ENCODE assay signal across 23 mouse cellular contexts in genomic region chr1:139153493-139153892, GRCm38 (mm10).
DNase-seq lines count a peak whose midpoint lies in the region; ATAC-seq and TF ChIP-seq lines count a peak whose summit lies in the region.
"Had no signal": no experiment of that assay in that cellular context is flagged by ENCODE, and none has a peak within 500 bp of the region (broad histone marks: within the 10 kb centered on the region; RNA-seq: fewer than 3 reads in every experiment).

No protein-coding gene starts in this region.

- H3K9ac ChIP-seq in hindbrain, embryonic 12.5 days = no peak overlapping the region
- no peak overlapping the region for H3K9ac ChIP-seq in hindbrain, embryonic 16.5 days (ENCODE audit: low read depth, low read length)
- H3K9ac ChIP-seq in forebrain, postnatal 0 days = no peak overlapping the region
- no peak overlapping the region for H3K9ac ChIP-seq in midbrain, embryonic 15.5 days
- no peak overlapping the region for H3K9ac ChIP-seq in liver, embryonic 11.5 days (ENCODE audit: low read depth, low read length)
- H3K9ac ChIP-seq: embryonic facial prominence, embryonic 13.5 days; heart, embryonic 15.5 days; kidney, embryonic 15.5 days; liver, embryonic 15.5 days; neural tube, embryonic 12.5 days had no signal

- 36% methylated on average over 6 of the region's 6 CpGs for WGBS in hindbrain, embryonic 12.5 days
- WGBS in hindbrain, embryonic 16.5 days = 24% methylated on average over 6 of the region's 6 CpGs
- WGBS in forebrain, postnatal 0 days = 14% methylated on average over 6 of the region's 6 CpGs
- 13% methylated on average over 6 of the region's 6 CpGs for WGBS in midbrain, embryonic 15.5 days
- WGBS in liver, embryonic 11.5 days = 81% methylated on average over 6 of the region's 6 CpGs

- peak overlapping the region; percentile 70 for H3K27ac ChIP-seq in hindbrain, embryonic 12.5 days
- no peak overlapping the region for H3K27ac ChIP-seq in hindbrain, embryonic 16.5 days (ENCODE audit: low read depth, low read length)
- no peak overlapping the region for H3K27ac ChIP-seq in forebrain, postnatal 0 days (ENCODE audit: low read depth, low read length)
- peak overlapping the region; percentile 60; the same call in 1 of the 2 replicates for H3K27ac ChIP-seq in midbrain, embryonic 15.5 days
- no peak overlapping the region for H3K27ac ChIP-seq in liver, embryonic 11.5 days (ENCODE audit: low read depth, low read length)
- H3K27ac ChIP-seq: embryonic facial prominence, embryonic 13.5 days; heart, embryonic 15.5 days; kidney, embryonic 15.5 days; liver, embryonic 15.5 days; neural tube, embryonic 12.5 days had no signal

- peak; percentile 44 for DNase-seq in forebrain, postnatal 0 days
- no peak for DNase-seq in cerebellum, adult 11 months
- no peak for DNase-seq in liver, embryonic 11.5 days (ENCODE audit: low spot score)
- DNase-seq in urinary bladder, postnatal 14 days (ENCODE audit: low spot score) = no peak
- DNase-seq: adrenal gland, adult 8-10 months; cerebellum, adult 11-12 months; cerebellum, postnatal 14 days; gastrocnemius, postnatal 36 days; heart, postnatal 4 days; layer of hippocampus, postnatal 36 days; right cerebral cortex, postnatal 25 days; thymus, adult 2 months had no signal

- TF ChIP-seq CTCF in forebrain, postnatal 0 days (IDR thresholded peaks at IDR 0.05; ENCODE audit: low read depth) = no peak

- no peaks in the 10 kb centered on the region for H3K27me3 ChIP-seq in hindbrain, embryonic 12.5 days
- H3K27me3 ChIP-seq in hindbrain, embryonic 16.5 days (replicated peaks; ENCODE audit: control insufficient read depth, insufficient read depth, low read length) = no peaks in the 10 kb centered on the region
- H3K27me3 ChIP-seq in forebrain, postnatal 0 days (ENCODE audit: insufficient read depth, low read length) = no peaks in the 10 kb centered on the region
- H3K27me3 ChIP-seq in midbrain, embryonic 15.5 days (replicated peaks) = no peaks in the 10 kb centered on the region
- H3K27me3 ChIP-seq in liver, embryonic 11.5 days (replicated peaks; ENCODE audit: control insufficient read depth, insufficient read depth, low read length) = no peaks in the 10 kb centered on the region
- H3K27me3 ChIP-seq: embryonic facial prominence, embryonic 13.5 days; heart, embryonic 15.5 days; kidney, embryonic 15.5 days; liver, embryonic 15.5 days; neural tube, embryonic 12.5 days; Patski had no signal

- H3K4me1 ChIP-seq in hindbrain, embryonic 12.5 days = no peaks in the 10 kb centered on the region; the same call in 1 of the 2 replicates
- H3K4me1 ChIP-seq in hindbrain, embryonic 16.5 days (ENCODE audit: control insufficient read depth, insufficient read depth, low read depth, low read length) = no peaks in the 10 kb centered on the region
- no peaks in the 10 kb centered on the region for H3K4me1 ChIP-seq in forebrain, postnatal 0 days (ENCODE audit: insufficient read depth)
- H3K4me1 ChIP-seq in midbrain, embryonic 15.5 days = peaks cover 7% of the 10 kb centered on the region; the same call in 1 of the 2 replicates
- no peaks in the 10 kb centered on the region for H3K4me1 ChIP-seq in liver, embryonic 11.5 days (replicated peaks; ENCODE audit: control insufficient read depth, insufficient read depth, low read length)
- H3K4me1 ChIP-seq: embryonic facial prominence, embryonic 13.5 days; heart, embryonic 15.5 days; kidney, embryonic 15.5 days; liver, embryonic 15.5 days; neural tube, embryonic 12.5 days had no signal

- no peak overlapping the region for H3K4me3 ChIP-seq in hindbrain, embryonic 12.5 days
- no peak overlapping the region for H3K4me3 ChIP-seq in hindbrain, embryonic 16.5 days (ENCODE audit: low read length)
- H3K4me3 ChIP-seq in forebrain, postnatal 0 days (ENCODE audit: low read depth, low read length) = no peak overlapping the region
- H3K4me3 ChIP-seq in midbrain, embryonic 15.5 days = no peak overlapping the region
- H3K4me3 ChIP-seq in liver, embryonic 11.5 days (ENCODE audit: low read depth, low read length) = no peak overlapping the region
- H3K4me3 ChIP-seq: embryonic facial prominence, embryonic 13.5 days; heart, embryonic 15.5 days; kidney, embryonic 15.5 days; liver, embryonic 15.5 days; neural tube, embryonic 12.5 days had no signal

- no peak overlapping the region for H3K4me2 ChIP-seq in hindbrain, embryonic 12.5 days (replicated peaks)
- H3K4me2 ChIP-seq in hindbrain, embryonic 16.5 days (ENCODE audit: low read length) = no peak overlapping the region
- H3K4me2 ChIP-seq in forebrain, postnatal 0 days (ENCODE audit: low read depth) = no peak overlapping the region
- H3K4me2 ChIP-seq in midbrain, embryonic 15.5 days = no peak overlapping the region; the same call in 1 of the 2 replicates
- H3K4me2 ChIP-seq in liver, embryonic 11.5 days = no peak overlapping the region
- H3K4me2 ChIP-seq: embryonic facial prominence, embryonic 13.5 days; heart, embryonic 15.5 days; kidney, embryonic 15.5 days; liver, embryonic 15.5 days; neural tube, embryonic 12.5 days had no signal

- no peaks in the 10 kb centered on the region for H3K36me3 ChIP-seq in hindbrain, embryonic 12.5 days
- no peaks in the 10 kb centered on the region for H3K36me3 ChIP-seq in hindbrain, embryonic 16.5 days (ENCODE audit: control insufficient read depth, insufficient read depth, low read length)
- H3K36me3 ChIP-seq in forebrain, postnatal 0 days (ENCODE audit: insufficient read depth) = no peaks in the 10 kb centered on the region
- no peaks in the 10 kb centered on the region for H3K36me3 ChIP-seq in midbrain, embryonic 15.5 days (replicated peaks)
- no peaks in the 10 kb centered on the region for H3K36me3 ChIP-seq in liver, embryonic 11.5 days (ENCODE audit: control insufficient read depth, insufficient read depth, low read length)
- H3K36me3 ChIP-seq: embryonic facial prominence, embryonic 13.5 days; heart, embryonic 15.5 days; kidney, embryonic 15.5 days; liver, embryonic 15.5 days; neural tube, embryonic 12.5 days had no signal

- H3K9me3 ChIP-seq in hindbrain, embryonic 12.5 days (replicated peaks) = no peaks in the 10 kb centered on the region
- H3K9me3 ChIP-seq in hindbrain, embryonic 16.5 days (ENCODE audit: control insufficient read depth, low read length) = no peaks in the 10 kb centered on the region
- H3K9me3 ChIP-seq in forebrain, postnatal 0 days (ENCODE audit: low read length) = no peaks in the 10 kb centered on the region
- no peaks in the 10 kb centered on the region for H3K9me3 ChIP-seq in midbrain, embryonic 15.5 days
- H3K9me3 ChIP-seq in liver, embryonic 11.5 days (ENCODE audit: control insufficient read depth, low read length) = no peaks in the 10 kb centered on the region
- H3K9me3 ChIP-seq: embryonic facial prominence, embryonic 13.5 days; heart, embryonic 15.5 days; kidney, embryonic 15.5 days; liver, embryonic 15.5 days; neural tube, embryonic 12.5 days had no signal

- ATAC-seq in hindbrain, embryonic 12.5 days (ENCODE audit: low FRiP score) = peak; percentile 65; the same call in 1 of the 2 replicates
- no peak for ATAC-seq in hindbrain, embryonic 16.5 days
- ATAC-seq in forebrain, postnatal 0 days = peak; percentile 72
- peak; percentile 66; the same call in 1 of the 2 replicates for ATAC-seq in midbrain, embryonic 15.5 days (replicated peaks)
- no peak for ATAC-seq in liver, embryonic 11.5 days (replicated peaks; ENCODE audit: low FRiP score)
- ATAC-seq: CD4-positive, CD25-positive, alpha-beta regulatory T cell, adult 4 months; intestine, embryonic 16.5 days; Patski had no signal

Comparison
In these comparisons a context has a peak if more than half of its experiments do, and no peak if none do; other contexts are left out.
1. ATAC-seq: peak in hindbrain, embryonic 12.5 days (single experiment), forebrain, postnatal 0 days (single experiment) and midbrain, embryonic 15.5 days (single experiment); none in hindbrain, embryonic 16.5 days (single experiment) and liver, embryonic 11.5 days (single experiment).
2. H3K27ac ChIP-seq: peak in hindbrain, embryonic 12.5 days (single experiment) and midbrain, embryonic 15.5 days (single experiment); none in hindbrain, embryonic 16.5 days (single experiment), forebrain, postnatal 0 days (single experiment) and liver, embryonic 11.5 days (single experiment).